Mouse (Mus musculus) forebrain, embryonic 15.5 days (tissue): ENCODE measurements around the gene Crygb. TPM values are rescaled to one million over a fixed set of nuclear protein-coding genes. Genes with fewer than 3 reads are reported as not detected.

ENCODE experiments used
- ATAC-seq: fragments of 200-750 bp; cut with Nextera tagmentation; replicated peaks from 2 replicates; pipeline ENCODE4 v1.8.0; 2017; ENCODE audit warnings: mild to moderate bottlenecking, moderate TSS enrichment, moderate library complexity
- H3K27ac ChIP-seq: fragments of 300-500 bp; sonication (generic); replicated peaks from 2 replicates; pipeline ENCODE4 v1.5.1; 2015; ENCODE audit warnings: mild to moderate bottlenecking, inconsistent platforms
- H3K27me3 ChIP-seq: fragments of 300-500 bp; sonication (generic); 2 replicates; pipeline ENCODE4 v1.6.1; 2015; ENCODE audit warnings: inconsistent platforms
- H3K36me3 ChIP-seq: fragments of 300-500 bp; sonication (generic); 2 replicates; pipeline ENCODE4 v1.6.1; 2015; ENCODE audit warnings: mild to moderate bottlenecking, inconsistent platforms
- H3K4me1 ChIP-seq: fragments of 300-500 bp; sonication (generic); 2 replicates; pipeline ENCODE4 v1.6.1; 2015; ENCODE audit warnings: inconsistent platforms
- H3K4me2 ChIP-seq: fragments of 300-500 bp; sonication (generic); replicated peaks from 2 replicates; pipeline ENCODE4 v1.6.1; 2015; ENCODE audit warnings: mild to moderate bottlenecking, inconsistent platforms
- H3K4me3 ChIP-seq: fragments of 300-500 bp; sonication (generic); 2 replicates; pipeline ENCODE4 v1.5.1; 2015; ENCODE audit warnings: mild to moderate bottlenecking, inconsistent platforms
- H3K9ac ChIP-seq: fragments of 300-500 bp; sonication (generic); replicated peaks from 2 replicates; pipeline ENCODE4 v1.6.1; 2015; ENCODE audit warnings: mild to moderate bottlenecking, inconsistent platforms
- H3K9me3 ChIP-seq: fragments of 300-500 bp; sonication (generic); 2 replicates; pipeline ENCODE4 v1.6.1; 2016; ENCODE audit warnings: inconsistent platforms
- WGBS: fragments of 180-500 bp; shearing (Covaris S2); methylation state at CpG from one replicate; pipeline ENCODE4 v1.1.7; 2015; ENCODE audit warnings: mixed read lengths; 5-methylcytosine and 5-hydroxymethylcytosine counted together
- polyA plus RNA-seq: library from polyadenylated mRNA; unstranded; fragments of >200 nt; fragmentation: Nextera tagmentation; extraction: Ambion mirVana; gene quantifications from 2 replicates; pipeline ENCODE4 v1.2.1, GENCODE M21; 2015

The Crygb gene
- polyA plus RNA-seq = not detected in 2 replicates

- H3K4me1 ChIP-seq = no peaks in the 10 kb centered on the region
- ATAC-seq = no peak
- 26% methylated on average over 7 of the region's 7 CpGs for WGBS
- no peak within 1 kb of the TSS for H3K9ac ChIP-seq
- no peak within 1 kb of the TSS for H3K4me2 ChIP-seq
- H3K9me3 ChIP-seq = no peaks in the 10 kb centered on the region
- H3K27ac ChIP-seq = no peak within 1 kb of the TSS
- no peak within 1 kb of the TSS for H3K4me3 ChIP-seq
- H3K36me3 ChIP-seq = no peaks in the 10 kb centered on the region
- no peaks in the 10 kb centered on the region for H3K27me3 ChIP-seq
Observed at GRCm38 (mm10) chr1:65082188-65082587, at the start of gene Crygb. Crygb (minus strand) TSS chr1:65082288.

GRCm38 (mm10) chr1:65131671-65132070, 49.6 kb upstream of the Crygb start:
- Histone ChIP-seq H3K27me3 (no peaks in the 10 kb centered on the region), H3K36me3 (no peaks in the 10 kb centered on the region), H3K4me1 (no peaks in the 10 kb centered on the region), H3K9me3 (no peaks in the 10 kb centered on the region), H3K27ac (no peak overlapping the region), H3K9ac (no peak overlapping the region), H3K4me3 (no peak overlapping the region), H3K4me2 (no peak overlapping the region)
- 98% methylated on average over 1 of the region's 1 CpGs for WGBS
- no peak for ATAC-seq

DNA sequence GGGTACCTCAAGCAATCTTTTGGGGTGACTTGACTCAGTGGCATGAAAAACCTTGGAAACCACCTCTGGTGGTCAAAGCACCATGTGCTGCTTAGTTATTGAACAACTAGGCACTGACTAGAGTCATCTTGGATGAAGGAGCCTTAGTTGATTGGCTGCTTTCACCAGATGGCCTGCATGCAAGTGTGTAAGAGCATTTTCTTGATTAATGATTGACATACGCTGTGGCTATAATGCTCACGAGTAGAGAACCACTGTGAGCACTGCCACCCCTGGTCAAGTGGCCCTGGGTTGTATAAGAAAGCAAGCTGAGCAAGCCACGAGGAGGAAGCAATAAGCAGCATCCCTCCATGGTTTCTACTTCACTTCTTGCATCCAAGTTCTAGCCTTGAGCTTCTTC, 48.1 kb upstream of the Crygb start:
- no peaks in the 10 kb centered on the region for H3K9me3 ChIP-seq
- no peaks in the 10 kb centered on the region for H3K36me3 ChIP-seq
- H3K27me3 ChIP-seq = no peaks in the 10 kb centered on the region
- ATAC-seq = no peak
- no peaks in the 10 kb centered on the region for H3K4me1 ChIP-seq
- no peak overlapping the region for H3K9ac ChIP-seq
- WGBS = 69% methylated on average over 3 of the region's 3 CpGs
- H3K4me3 ChIP-seq = no peak overlapping the region
- no peak overlapping the region for H3K4me2 ChIP-seq
- H3K27ac ChIP-seq = no peak overlapping the region

DNA sequence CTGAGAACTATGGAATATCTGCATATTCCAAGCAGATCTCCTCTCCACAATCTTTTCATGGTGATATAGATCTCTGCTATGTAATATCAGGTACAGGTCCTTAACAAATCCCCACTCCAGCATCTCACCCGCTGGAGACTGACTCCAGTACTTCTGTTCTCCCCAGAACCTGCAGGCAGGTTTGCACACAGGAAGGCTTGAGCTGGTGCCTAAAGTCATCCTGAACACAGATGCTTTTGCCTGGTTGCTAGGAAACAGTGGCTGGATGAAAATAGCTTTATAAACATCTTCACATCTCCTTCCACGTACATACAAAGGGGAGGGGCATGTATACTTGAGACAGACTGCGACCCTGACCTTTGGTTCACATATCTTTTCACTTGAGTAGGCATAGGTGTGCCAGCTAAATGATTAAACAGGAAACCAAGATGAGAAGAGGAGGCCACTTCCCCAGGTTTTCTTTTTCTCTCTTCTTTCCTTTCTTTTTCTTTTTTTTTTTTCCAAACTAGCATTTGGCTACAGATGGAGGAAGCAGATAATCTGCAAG, 47.6 kb upstream of the Crygb start:
- no peaks in the 10 kb centered on the region for H3K9me3 ChIP-seq
- H3K9ac ChIP-seq = no peak overlapping the region
- H3K4me3 ChIP-seq = no peak overlapping the region
- no peak overlapping the region for H3K27ac ChIP-seq
- ATAC-seq = no peak
- H3K27me3 ChIP-seq = no peaks in the 10 kb centered on the region
- 70% methylated on average over 3 of the region's 3 CpGs for WGBS
- H3K36me3 ChIP-seq = no peaks in the 10 kb centered on the region
- no peak overlapping the region for H3K4me2 ChIP-seq
- no peaks in the 10 kb centered on the region for H3K4me1 ChIP-seq

GRCm38 (mm10) chr1:65122574-65123372, 40.7 kb upstream of the Crygb start, which contains the start of gene D630023F18Rik:
D630023F18Rik (minus strand) TSS chr1:65123214.
- Histone ChIP-seq H3K9ac (peak within 1 kb of the TSS; percentile 32; the same call in 1 of the 2 replicates), H3K4me3 (peak within 1 kb of the TSS; percentile 31), H3K27me3 (no peaks in the 10 kb centered on the region), H3K4me1 (no peaks in the 10 kb centered on the region), H3K36me3 (no peaks in the 10 kb centered on the region), H3K9me3 (no peaks in the 10 kb centered on the region), H3K27ac (no peak within 1 kb of the TSS), H3K4me2 (peak within 1 kb of the TSS; percentile 39)
- ATAC-seq = no peak
- WGBS = 18% methylated on average over 9 of the region's 9 CpGs

DNA sequence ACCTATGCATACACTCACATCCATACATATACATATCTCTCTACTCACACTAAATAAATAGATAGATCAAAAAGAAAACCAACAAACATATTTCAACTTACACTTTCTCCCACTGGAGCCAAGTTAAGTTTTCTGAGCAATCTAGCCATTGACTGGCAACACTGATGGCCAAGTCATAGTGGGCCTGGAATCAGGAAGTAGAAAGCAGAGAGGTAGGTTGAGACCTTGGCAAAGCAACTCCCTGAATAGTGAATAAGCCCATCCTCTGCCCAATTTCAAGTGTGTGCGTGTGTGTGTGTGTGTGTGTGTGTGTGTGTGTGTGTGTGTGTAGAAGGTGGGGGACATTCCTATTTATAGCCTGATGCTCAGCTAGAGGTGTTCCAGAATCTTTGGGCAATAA, 37.4 kb upstream of the Crygb start, which contains the start of gene Gm28845:
TSS of gene Gm28845 (minus strand) at position 121 of the 400 bp plus-strand sequence.
- no peak within 1 kb of the TSS for H3K4me3 ChIP-seq
- ATAC-seq = no peak
- H3K27me3 ChIP-seq = no peaks in the 10 kb centered on the region
- no peaks in the 10 kb centered on the region for H3K4me1 ChIP-seq
- WGBS = 80% methylated on average over 1 of the region's 1 CpGs
- H3K27ac ChIP-seq = no peak within 1 kb of the TSS
- H3K9ac ChIP-seq = no peak within 1 kb of the TSS
- H3K36me3 ChIP-seq = no peaks in the 10 kb centered on the region
- no peak within 1 kb of the TSS for H3K4me2 ChIP-seq
- no peaks in the 10 kb centered on the region for H3K9me3 ChIP-seq

GRCm38 (mm10) chr1:65118150-65118913, 36.2 kb upstream of the Crygb start:
- Histone ChIP-seq H3K36me3 (no peaks in the 10 kb centered on the region), H3K4me2 (no peak overlapping the region), H3K9ac (no peak overlapping the region), H3K9me3 (no peaks in the 10 kb centered on the region), H3K4me3 (no peak overlapping the region), H3K27me3 (no peaks in the 10 kb centered on the region), H3K4me1 (no peaks in the 10 kb centered on the region), H3K27ac (no peak overlapping the region)
- WGBS = 85% methylated on average over 8 of the region's 8 CpGs
- no peak for ATAC-seq

DNA sequence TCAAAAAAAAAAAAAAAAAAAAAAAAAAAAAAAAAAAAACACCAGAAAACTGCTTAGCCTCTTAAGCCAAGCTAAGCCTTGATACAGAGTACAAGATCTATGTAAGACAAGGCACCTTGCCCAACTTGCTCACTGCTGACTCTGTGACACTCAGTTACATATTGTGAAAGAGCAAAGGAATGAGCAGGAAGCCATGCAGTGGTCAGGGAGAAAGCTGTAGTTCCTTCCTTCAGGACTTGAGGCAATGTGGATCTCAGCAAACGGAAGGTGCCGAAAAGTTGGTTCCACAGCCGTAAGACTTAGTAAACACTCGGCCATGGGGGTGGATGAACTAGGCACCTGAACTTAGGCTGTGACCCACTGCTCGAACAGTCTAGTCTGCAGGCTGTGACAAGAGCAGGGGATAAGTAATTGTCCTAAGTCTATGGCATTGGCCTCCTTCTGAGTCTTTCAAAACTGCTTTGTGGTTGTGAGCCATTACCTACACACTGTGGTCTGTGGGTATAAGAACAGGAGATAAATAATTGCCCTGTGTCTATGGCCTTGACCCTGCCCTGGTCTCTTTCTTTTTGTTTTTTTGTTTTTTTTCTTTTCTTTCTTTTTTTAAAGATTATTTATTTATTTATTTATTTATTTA, 31.6 kb upstream of the Crygb start:
- WGBS = 93% methylated on average over 5 of the region's 5 CpGs
- Histone ChIP-seq H3K27me3 (no peaks in the 10 kb centered on the region), H3K9me3 (no peaks in the 10 kb centered on the region), H3K27ac (no peak overlapping the region), H3K36me3 (no peaks in the 10 kb centered on the region), H3K4me1 (no peaks in the 10 kb centered on the region), H3K4me2 (no peak overlapping the region), H3K9ac (no peak overlapping the region), H3K4me3 (no peak overlapping the region)
- no peak for ATAC-seq

- H3K36me3 ChIP-seq = no peaks in the 10 kb centered on the region
- H3K9ac ChIP-seq = no peak overlapping the region
- no peak overlapping the region; the same call in 1 of the 2 replicates for H3K4me2 ChIP-seq
- H3K4me3 ChIP-seq = no peak overlapping the region
- no peaks in the 10 kb centered on the region for H3K27me3 ChIP-seq
- ATAC-seq = no peak
- H3K27ac ChIP-seq = no peak overlapping the region
- no peaks in the 10 kb centered on the region for H3K9me3 ChIP-seq
- no peaks in the 10 kb centered on the region for H3K4me1 ChIP-seq
- WGBS = 73% methylated on average over 14 of the region's 14 CpGs
Observed at GRCm38 (mm10) chr1:65112807-65113196, 30.7 kb upstream of the Crygb start.

DNA sequence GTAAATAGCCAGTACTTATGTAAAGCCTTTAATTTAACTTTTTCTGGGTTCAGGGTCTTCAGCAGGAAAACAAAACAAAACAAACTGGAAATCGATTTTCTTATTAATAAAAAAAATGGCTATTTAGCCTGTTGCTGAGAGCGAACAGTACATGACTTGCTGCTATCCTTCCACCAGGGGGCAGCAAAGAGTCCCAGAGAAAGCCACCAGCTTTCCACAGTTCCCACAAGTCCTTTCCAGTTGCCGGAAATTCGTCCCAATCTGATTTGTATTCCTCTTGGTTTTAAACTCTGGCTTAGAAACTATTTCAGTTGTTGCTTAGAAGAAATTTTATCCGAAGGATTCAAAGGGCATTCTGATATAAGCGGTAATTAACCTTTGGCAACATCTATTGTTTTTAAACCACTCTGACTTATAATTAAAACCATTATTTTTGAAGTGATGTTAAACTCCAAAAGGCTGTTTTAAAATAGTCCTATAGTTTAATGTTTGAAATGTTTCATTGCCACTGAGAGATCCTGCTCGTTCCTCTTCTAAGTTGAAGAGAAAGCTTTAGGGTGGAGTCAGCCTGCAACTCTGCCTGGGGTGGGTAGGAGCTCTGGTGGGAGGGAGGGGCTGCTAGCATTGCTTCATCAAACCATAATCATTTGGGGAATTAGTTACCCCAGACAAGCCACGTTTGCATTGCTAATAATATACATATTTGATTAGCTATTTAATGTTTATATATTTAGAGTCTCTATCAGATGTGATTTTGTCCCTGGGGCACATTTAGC, 30.1 kb upstream of the Crygb start:
- H3K27ac ChIP-seq = no peak overlapping the region
- WGBS = 13% methylated on average over 8 of the region's 8 CpGs
- H3K4me1 ChIP-seq = no peaks in the 10 kb centered on the region
- H3K36me3 ChIP-seq = no peaks in the 10 kb centered on the region
- no peaks in the 10 kb centered on the region for H3K9me3 ChIP-seq
- no peak overlapping the region; the same call in 1 of the 2 replicates for H3K4me2 ChIP-seq
- ATAC-seq = peak; percentile 81
- no peak overlapping the region for H3K9ac ChIP-seq
- no peaks in the 10 kb centered on the region for H3K27me3 ChIP-seq
- H3K4me3 ChIP-seq = no peak overlapping the region

- Histone ChIP-seq H3K27me3 (no peaks in the 10 kb centered on the region), H3K27ac (no peak overlapping the region), H3K4me2 (no peak overlapping the region), H3K36me3 (no peaks in the 10 kb centered on the region), H3K9me3 (no peaks in the 10 kb centered on the region), H3K4me1 (no peaks in the 10 kb centered on the region), H3K9ac (no peak overlapping the region), H3K4me3 (no peak overlapping the region)
- no peak for ATAC-seq
- WGBS = 87% methylated on average over 25 of the region's 25 CpGs
Observed at GRCm38 (mm10) chr1:65109756-65110435, 27.8 kb upstream of the Crygb start.
